Mouse (Mus musculus) neural tube, embryonic 11.5 days (tissue): ENCODE data around the gene Rhbdd1. TPM values are rescaled to one million over a fixed set of nuclear protein-coding genes. Genes with fewer than 3 reads are reported as not detected.

ENCODE experiments used
- ATAC-seq: fragments of 200-750 bp; cut with Nextera tagmentation; 2 replicates; pipeline ENCODE4 v1.8.0; 2017; ENCODE audit warnings: moderate number of reproducible peaks, mild to moderate bottlenecking, moderate TSS enrichment, moderate library complexity; ENCODE audit not compliant: insufficient read depth, low FRiP score, low TSS enrichment
- DNase-seq: peaks from one replicate; pipeline ENCODE4 v3.0.0-alpha.2; 2015; ENCODE audit warnings: low spot score
- H3K27ac ChIP-seq: fragments of 300-500 bp; sonication (generic); 2 replicates; pipeline ENCODE4 v1.5.1; 2014; ENCODE audit warnings: low read depth, mild to moderate bottlenecking, low read length
- H3K27me3 ChIP-seq: fragments of 300-500 bp; sonication (generic); 2 replicates; pipeline ENCODE4 v1.6.1; 2014; ENCODE audit warnings: mild to moderate bottlenecking, low read length, mixed read lengths; ENCODE audit not compliant: control insufficient read depth, insufficient read depth
- H3K36me3 ChIP-seq: fragments of 300-500 bp; sonication (generic); 2 replicates; pipeline ENCODE4 v1.6.1; 2014; ENCODE audit warnings: mild to moderate bottlenecking, low read length, moderate library complexity, mixed read lengths; ENCODE audit not compliant: control insufficient read depth, insufficient read depth
- H3K4me1 ChIP-seq: fragments of 300-500 bp; sonication (generic); 2 replicates; pipeline ENCODE4 v1.6.1; 2014; ENCODE audit warnings: low read length, mixed read lengths; ENCODE audit not compliant: control insufficient read depth, insufficient read depth
- H3K4me2 ChIP-seq: fragments of 300-500 bp; sonication (generic); 2 replicates; pipeline ENCODE4 v1.6.1; 2014; ENCODE audit warnings: low read depth, mild to moderate bottlenecking, moderate library complexity
- H3K4me3 ChIP-seq: fragments of 300-500 bp; sonication (generic); 2 replicates; pipeline ENCODE4 v1.5.1; 2014; ENCODE audit warnings: low read depth, low read length
- H3K9ac ChIP-seq: fragments of 300-500 bp; sonication (generic); 2 replicates; pipeline ENCODE4 v1.6.1; 2014; ENCODE audit warnings: mild to moderate bottlenecking, low read length
- H3K9me3 ChIP-seq: fragments of 300-500 bp; sonication (generic); 2 replicates; pipeline ENCODE4 v1.6.1; 2016; ENCODE audit warnings: low read length; ENCODE audit not compliant: control insufficient read depth
- WGBS: fragments of 180-500 bp; shearing (Covaris S2); extraction: QIAGEN DNeasy Blood & Tissue Kit; methylation state at CpG from one replicate; pipeline ENCODE4 v1.1.7; 2014; 5-methylcytosine and 5-hydroxymethylcytosine counted together
- polyA plus RNA-seq: library from polyadenylated mRNA; unstranded; fragments of >200 nt; fragmentation: Nextera tagmentation; extraction: Ambion mirVana; gene quantifications from 2 replicates; pipeline ENCODE4 v1.2.1, GENCODE M21; 2014

Rhbdd1 gene
- polyA plus RNA-seq, 1 experiment from 2014 or later: 10.3 TPM

GRCm38 (mm10) chr1:82414434-82415045, 98.3 kb downstream of the Rhbdd1 start:
- no peaks in the 10 kb centered on the region for H3K9me3 ChIP-seq
- no peaks in the 10 kb centered on the region; the same call in 1 of the 2 replicates for H3K4me1 ChIP-seq
- H3K4me3 ChIP-seq: no peak overlapping the region
- WGBS: 93% methylated on average over 3 of the region's 3 CpGs
- H3K4me2 ChIP-seq: no peak overlapping the region
- no peaks in the 10 kb centered on the region for H3K27me3 ChIP-seq
- no peak overlapping the region for H3K9ac ChIP-seq
- H3K27ac ChIP-seq: no peak overlapping the region
- no peak for DNase-seq
- no peak for ATAC-seq
- no peaks in the 10 kb centered on the region for H3K36me3 ChIP-seq

GRCm38 (mm10) chr1:82415641-82416040, 99.4 kb downstream of the Rhbdd1 start:
- no peaks in the 10 kb centered on the region; the same call in 1 of the 2 replicates for H3K4me1 ChIP-seq
- ATAC-seq: no peak
- H3K4me2 ChIP-seq: no peak overlapping the region
- H3K36me3 ChIP-seq: no peaks in the 10 kb centered on the region
- H3K27me3 ChIP-seq: no peaks in the 10 kb centered on the region
- H3K9me3 ChIP-seq: no peaks in the 10 kb centered on the region
- no peak for DNase-seq
- 84% methylated on average over 4 of the region's 4 CpGs for WGBS
- no peak overlapping the region for H3K4me3 ChIP-seq
- no peak overlapping the region for H3K9ac ChIP-seq
- H3K27ac ChIP-seq: no peak overlapping the region

DNA sequence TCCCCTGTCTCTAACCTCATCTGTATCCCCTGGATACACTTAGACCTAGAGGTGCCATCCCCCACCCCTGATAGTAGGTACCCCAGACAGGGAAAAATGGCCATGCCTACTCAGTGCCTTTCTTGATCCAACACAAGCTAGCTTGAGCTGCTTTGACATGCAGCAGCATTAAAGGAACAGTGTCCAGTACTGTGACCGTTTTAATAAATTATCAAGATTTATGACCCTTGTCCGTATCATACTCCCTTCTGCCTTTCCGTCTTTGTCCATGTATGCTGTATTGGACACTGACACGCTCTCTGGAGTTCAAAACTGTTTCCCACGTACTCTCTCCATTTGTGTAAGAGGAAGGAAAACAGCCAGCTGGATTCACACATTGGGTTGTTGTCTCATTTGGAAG, 111.5 kb downstream of the Rhbdd1 start:
- Histone ChIP-seq H3K36me3 (no peaks in the 10 kb centered on the region), H3K4me3 (no peak overlapping the region), H3K27ac (no peak overlapping the region), H3K9ac (no peak overlapping the region), H3K27me3 (no peaks in the 10 kb centered on the region), H3K9me3 (no peaks in the 10 kb centered on the region), H3K4me2 (no peak overlapping the region), H3K4me1 (no peaks in the 10 kb centered on the region)
- DNase-seq: no peak
- 66% methylated on average over 5 of the region's 5 CpGs for WGBS
- peak; percentile 38; the same call in 1 of the 2 replicates for ATAC-seq

DNA sequence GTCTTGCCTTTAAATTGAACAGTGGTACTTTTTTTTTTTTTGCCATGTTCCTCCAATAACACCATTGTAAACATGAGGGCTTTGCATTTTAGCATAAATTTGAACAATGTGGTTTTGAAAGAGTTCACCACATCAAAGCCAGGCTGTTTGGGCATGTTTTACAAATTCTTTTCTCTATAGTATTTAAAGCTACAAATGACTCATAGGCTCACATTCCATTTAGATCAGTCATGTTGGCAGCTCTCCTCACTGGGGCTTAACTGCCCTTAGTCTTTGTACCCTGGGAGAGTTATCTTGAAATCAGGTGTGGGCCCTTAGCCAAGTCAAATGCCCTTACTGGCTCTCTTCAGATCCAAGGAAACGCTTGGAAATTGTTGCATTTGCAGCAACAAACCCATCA, 112.8 kb downstream of the Rhbdd1 start:
- 76% methylated on average over 1 of the region's 1 CpGs for WGBS
- H3K4me2 ChIP-seq: no peak overlapping the region
- H3K36me3 ChIP-seq: no peaks in the 10 kb centered on the region
- no peaks in the 10 kb centered on the region for H3K27me3 ChIP-seq
- H3K4me3 ChIP-seq: no peak overlapping the region
- H3K4me1 ChIP-seq: no peaks in the 10 kb centered on the region
- H3K27ac ChIP-seq: no peak overlapping the region
- ATAC-seq (no peak), DNase-seq (no peak)
- no peaks in the 10 kb centered on the region for H3K9me3 ChIP-seq
- H3K9ac ChIP-seq: no peak overlapping the region

DNA sequence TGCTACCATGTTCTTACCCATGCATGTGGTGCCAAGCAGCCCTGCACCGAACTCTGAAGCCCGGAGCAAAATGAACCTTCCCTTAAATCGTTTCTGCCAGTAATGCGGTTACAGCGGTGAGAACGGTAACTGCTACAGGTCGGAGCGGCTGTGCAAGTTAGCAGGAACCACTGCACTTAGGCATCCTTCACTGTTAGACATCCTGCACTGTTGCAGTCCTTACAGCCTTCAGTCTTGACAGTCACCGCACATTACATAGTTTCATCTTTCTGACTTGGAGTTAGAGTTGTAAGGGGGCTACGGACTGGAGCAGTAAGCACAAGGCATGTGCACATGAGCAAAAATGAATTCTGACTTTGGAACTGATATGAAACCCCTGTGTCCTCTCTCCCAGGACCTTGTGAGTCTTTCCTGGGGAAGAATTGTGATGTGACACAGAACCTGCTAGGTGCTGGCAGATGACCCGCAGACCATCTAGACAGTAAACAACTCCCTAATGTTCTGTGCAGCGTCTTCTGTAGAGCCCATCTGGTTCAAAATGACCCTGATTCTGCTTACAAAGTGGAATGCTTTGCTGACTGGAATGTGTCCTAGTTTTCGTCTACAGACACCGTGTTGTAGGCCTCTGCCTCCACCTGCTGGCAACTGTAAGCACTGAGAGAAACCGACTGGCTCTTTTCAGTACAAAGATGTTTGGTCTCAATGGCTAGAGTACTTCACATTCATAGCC, 116.8 kb downstream of the Rhbdd1 start:
- ATAC-seq (peak; percentile 67; the same call in 1 of the 2 replicates), DNase-seq (peak; percentile 81)
- Histone ChIP-seq H3K9ac (no peak overlapping the region), H3K36me3 (no peaks in the 10 kb centered on the region), H3K4me1 (no peaks in the 10 kb centered on the region), H3K27ac (no peak overlapping the region), H3K4me3 (no peak overlapping the region), H3K9me3 (no peaks in the 10 kb centered on the region), H3K27me3 (no peaks in the 10 kb centered on the region), H3K4me2 (no peak overlapping the region)
- WGBS: 68% methylated on average over 15 of the region's 15 CpGs

GRCm38 (mm10) chr1:82433649-82434005, 117.4 kb downstream of the Rhbdd1 start:
- H3K4me1 ChIP-seq: no peaks in the 10 kb centered on the region
- H3K27ac ChIP-seq: no peak overlapping the region
- no peaks in the 10 kb centered on the region for H3K36me3 ChIP-seq
- H3K9ac ChIP-seq: no peak overlapping the region
- no peaks in the 10 kb centered on the region for H3K9me3 ChIP-seq
- H3K4me2 ChIP-seq: no peak overlapping the region
- H3K27me3 ChIP-seq: no peaks in the 10 kb centered on the region
- H3K4me3 ChIP-seq: no peak overlapping the region
- DNase-seq (no peak), ATAC-seq (peak; percentile 29; the same call in 1 of the 2 replicates)
- 81% methylated on average over 5 of the region's 5 CpGs for WGBS

GRCm38 (mm10) chr1:82437273-82437672, 121.0 kb downstream of the Rhbdd1 start:
- H3K36me3 ChIP-seq: no peaks in the 10 kb centered on the region
- H3K4me2 ChIP-seq: no peak overlapping the region
- H3K9me3 ChIP-seq: no peaks in the 10 kb centered on the region
- 80% methylated on average over 3 of the region's 3 CpGs for WGBS
- H3K27me3 ChIP-seq: no peaks in the 10 kb centered on the region
- ATAC-seq (no peak), DNase-seq (no peak)
- no peaks in the 10 kb centered on the region for H3K4me1 ChIP-seq
- no peak overlapping the region for H3K27ac ChIP-seq
- H3K4me3 ChIP-seq: no peak overlapping the region
- H3K9ac ChIP-seq: no peak overlapping the region

DNA sequence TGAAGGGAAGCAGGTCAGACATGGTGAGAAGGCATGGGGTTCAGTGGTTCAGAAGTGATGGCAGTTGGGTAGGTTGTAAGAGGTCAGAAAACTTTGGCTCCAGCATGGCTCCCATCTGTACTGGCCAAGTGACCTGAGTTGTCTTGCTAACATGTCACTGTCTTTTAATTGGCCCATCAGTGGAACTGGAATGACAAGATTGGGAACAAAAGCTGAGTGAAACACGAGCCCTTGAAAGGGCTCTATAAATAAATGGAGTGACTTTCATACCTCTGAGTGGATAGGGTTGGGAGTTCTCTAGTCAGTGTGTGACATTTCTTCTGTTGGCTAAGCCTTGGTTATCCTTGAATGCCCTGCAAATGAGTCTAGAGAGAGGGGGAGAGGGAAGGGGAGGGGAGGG, 123.9 kb downstream of the Rhbdd1 start:
- WGBS: 77% methylated on average over 1 of the region's 1 CpGs
- no peak overlapping the region for H3K4me2 ChIP-seq
- no peak overlapping the region for H3K9ac ChIP-seq
- no peaks in the 10 kb centered on the region for H3K9me3 ChIP-seq
- H3K27me3 ChIP-seq: no peaks in the 10 kb centered on the region
- DNase-seq (no peak), ATAC-seq (no peak)
- H3K4me1 ChIP-seq: no peaks in the 10 kb centered on the region
- no peak overlapping the region for H3K4me3 ChIP-seq
- H3K27ac ChIP-seq: no peak overlapping the region
- no peaks in the 10 kb centered on the region for H3K36me3 ChIP-seq

DNA sequence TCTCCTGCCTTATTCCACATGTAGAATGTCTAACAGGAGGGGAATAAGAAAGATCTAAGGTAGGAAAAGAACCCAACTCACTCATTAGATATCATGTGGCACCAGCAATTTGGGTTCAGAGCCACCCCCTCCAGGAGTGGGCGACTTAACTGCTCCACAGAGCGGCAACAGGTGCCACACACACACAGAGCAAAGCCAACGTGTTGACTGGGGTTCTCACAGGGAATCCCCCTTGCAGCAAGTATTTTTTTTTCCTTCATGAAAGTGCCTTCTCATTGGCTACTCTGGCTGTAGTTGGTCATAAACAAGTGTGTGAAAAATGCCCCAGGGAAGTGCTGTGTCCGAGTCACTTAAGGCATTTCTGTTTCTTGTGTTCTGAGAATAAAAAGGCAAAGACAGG, 127.3 kb downstream of the Rhbdd1 start:
- H3K36me3 ChIP-seq: no peaks in the 10 kb centered on the region
- no peaks in the 10 kb centered on the region for H3K4me1 ChIP-seq
- no peak overlapping the region for H3K4me2 ChIP-seq
- WGBS: 53% methylated on average over 4 of the region's 4 CpGs
- ATAC-seq: no peak
- H3K4me3 ChIP-seq: no peak overlapping the region
- no peak overlapping the region for H3K27ac ChIP-seq
- no peak for DNase-seq
- no peaks in the 10 kb centered on the region for H3K27me3 ChIP-seq
- no peaks in the 10 kb centered on the region for H3K9me3 ChIP-seq
- H3K9ac ChIP-seq: no peak overlapping the region
